Mouse (Mus musculus) cerebellum, adult 8-10 months (tissue): Measurements from ENCODE around the gene Pcyt2.
A peak's percentile ranks its signal among the peaks of the same experiment; 100 is the strongest.

Source experiments
- DNase-seq: peaks from one replicate; pipeline ENCODE4 v3.0.0; 2022

Gene Pcyt2

GRCm38 (mm10) chr11:120580190-120580589, 37.5 kb downstream of the Pcyt2 start:
- DNase-seq, result no peak

GRCm38 (mm10) chr11:120579316-120580107, 38.2 kb downstream of the Pcyt2 start:
- DNase-seq, result peak; percentile 81

GRCm38 (mm10) chr11:120578694-120579243, 39.0 kb downstream of the Pcyt2 start:
- DNase-seq, result no peak

GRCm38 (mm10) chr11:120578024-120578693, 39.6 kb downstream of the Pcyt2 start:
- DNase-seq, result no peak

GRCm38 (mm10) chr11:120577211-120578023, 40.3 kb downstream of the Pcyt2 start:
- DNase-seq, result peak; percentile 45

- DNase-seq, result no peak
Measured at GRCm38 (mm10) chr11:120576365-120576981, 41.3 kb downstream of the Pcyt2 start.

GRCm38 (mm10) chr11:120575940-120576339, 41.8 kb downstream of the Pcyt2 start:
- no peak for DNase-seq

- DNase-seq, result no peak
Measured at GRCm38 (mm10) chr11:120575046-120575445, 42.7 kb downstream of the Pcyt2 start.

GRCm38 (mm10) chr11:120574278-120574600, 43.5 kb downstream of the Pcyt2 start:
- DNase-seq, result no peak

GRCm38 (mm10) chr11:120573585-120574277, 44.0 kb downstream of the Pcyt2 start:
- no peak for DNase-seq

- peak; percentile 99 for DNase-seq
Measured at GRCm38 (mm10) chr11:120572752-120573584, 44.8 kb downstream of the Pcyt2 start, which contains the start of gene P4hb. Gene P4hb, minus strand, starts transcription at chr11:120573253.

GRCm38 (mm10) chr11:120572417-120572751, 45.4 kb downstream of the Pcyt2 start:
- peak; percentile 39 for DNase-seq

GRCm38 (mm10) chr11:120571754-120572416, 45.9 kb downstream of the Pcyt2 start:
- DNase-seq, result no peak

- DNase-seq, result no peak
Measured at GRCm38 (mm10) chr11:120571122-120571521, 46.6 kb downstream of the Pcyt2 start.

GRCm38 (mm10) chr11:120568324-120568723, 49.4 kb downstream of the Pcyt2 start:
- DNase-seq, result no peak

GRCm38 (mm10) chr11:120565114-120565513, 52.6 kb downstream of the Pcyt2 start:
- DNase-seq, result no peak

GRCm38 (mm10) chr11:120562949-120563348, 54.8 kb downstream of the Pcyt2 start:
- DNase-seq, result no peak

GRCm38 (mm10) chr11:120560952-120561728, 56.6 kb downstream of the Pcyt2 start:
- no peak for DNase-seq
